Mouse (Mus musculus) brain, embryonic 14.5 days (tissue): ENCODE measurements around the gene Htr1f. TPM values are rescaled to one million over a fixed set of nuclear protein-coding genes. Genes with fewer than 3 reads are reported as not detected.
A peak's percentile ranks its signal among the peaks of the same experiment; 100 is the strongest.
"Not testable (repeated sequence)": the region's sequence is repeated elsewhere in the genome, so short reads cannot be mapped to it uniquely, and the experiment has no call there.

Source experiments
- DNase-seq: peaks from one replicate; pipeline ENCODE4 v3.0.0-alpha.2; 2011; ENCODE audit warnings: low read depth
- CTCF ChIP-seq: fragments of 200-500 bp; IDR thresholded peaks from 2 replicates; pipeline ENCODE4 v1.5.1; 2012; ENCODE audit warnings: inconsistent platforms, mild to moderate bottlenecking, moderate library complexity, borderline replicate concordance; ENCODE audit not compliant: insufficient read depth, insufficient read length; ENCODE audit errors: extremely low read depth
- POLR2A ChIP-seq: fragments of 200-500 bp; IDR thresholded peaks from 2 replicates; pipeline ENCODE4 v1.6.1; 2012; ENCODE audit warnings: mild to moderate bottlenecking, inconsistent platforms, borderline replicate concordance; ENCODE audit not compliant: poor library complexity, insufficient read depth, insufficient read length, severe bottlenecking; ENCODE audit errors: extremely low read depth
- polyA plus RNA-seq: library from polyadenylated mRNA; depleted of rRNA; stranded (reverse); fragments of >200 nt; gene quantifications from 2 replicates; pipeline ENCODE4 v1.2.3, GENCODE M21; 2012; rRNA removed

The Htr1f gene
- 0.10 and 0.11 TPM in 2 replicates for polyA plus RNA-seq

- no peak for TF ChIP-seq CTCF
- no peak for TF ChIP-seq POLR2A
- DNase-seq, result peak; percentile 64
Observed at GRCm38 (mm10) chr16:65105184-65105931, at the start of gene Htr1f. TSS of gene Htr1f (minus strand) at chr16:65105854.

GRCm38 (mm10) chr16:65139771-65140170 lies 34.1 kb upstream of the Htr1f start:
- TF ChIP-seq CTCF (no peak), POLR2A (no peak)
- DNase-seq, result no peak

GRCm38 (mm10) chr16:65129391-65129790 lies 23.7 kb upstream of the Htr1f start:
- DNase-seq, result no peak
- TF ChIP-seq POLR2A (no peak), CTCF (no peak)

- no peak for DNase-seq
- no peak for TF ChIP-seq POLR2A
- TF ChIP-seq CTCF, result no peak
Observed at GRCm38 (mm10) chr16:65127846-65128245, 22.2 kb upstream of the Htr1f start.

- no peak for TF ChIP-seq POLR2A
- TF ChIP-seq CTCF, result no peak
- no peak for DNase-seq
Observed at GRCm38 (mm10) chr16:65112221-65112620, 6.6 kb upstream of the Htr1f start.

GRCm38 (mm10) chr16:65093552-65093951 lies 12.1 kb downstream of the Htr1f start:
- DNase-seq, result no peak
- TF ChIP-seq POLR2A, result no peak
- no peak for TF ChIP-seq CTCF

GRCm38 (mm10) chr16:65083475-65083874 lies 22.2 kb downstream of the Htr1f start:
- TF ChIP-seq CTCF (no peak), POLR2A (no peak)
- no peak for DNase-seq

GRCm38 (mm10) chr16:65069867-65070266 lies 35.8 kb downstream of the Htr1f start:
- no peak for DNase-seq

GRCm38 (mm10) chr16:65066264-65066663 lies 39.4 kb downstream of the Htr1f start:
- DNase-seq, result no peak
- TF ChIP-seq POLR2A (no peak), CTCF (no peak)

More at GRCm38 (mm10) chr16:65069867-65070266, 35.8 kb downstream of the Htr1f start:
- TF ChIP-seq CTCF (no peak), POLR2A (no peak)

- not testable (repeated sequence) for DNase-seq
Observed at GRCm38 (mm10) chr16:65037660-65038425, 67.8 kb downstream of the Htr1f start.

- TF ChIP-seq POLR2A (no peak), CTCF (no peak)
- peak; percentile 92 for DNase-seq
Observed at GRCm38 (mm10) chr16:65029675-65030074, 76.0 kb downstream of the Htr1f start.

- no peak for TF ChIP-seq CTCF
- no peak for TF ChIP-seq POLR2A
- no peak for DNase-seq
Observed at GRCm38 (mm10) chr16:65022364-65022763, 83.3 kb downstream of the Htr1f start.

GRCm38 (mm10) chr16:65018710-65019109 lies 86.9 kb downstream of the Htr1f start:
- DNase-seq, result peak; percentile 15
- TF ChIP-seq CTCF (no peak), POLR2A (no peak)
